Comparison of ENCODE assay signal across 17 mouse cellular contexts in genomic region chr11:89462216-89462615, GRCm38 (mm10).
"Had no signal": no experiment of that assay in that cellular context is flagged by ENCODE, and none has a peak within 500 bp of the region (broad histone marks: within the 10 kb centered on the region; RNA-seq: fewer than 3 reads in every experiment).

No protein-coding gene starts in this region.

- H3K4me1 ChIP-seq: lung, embryonic 15.5 days; midbrain, embryonic 15.5 days; neural tube, embryonic 13.5 days; neural tube, embryonic 15.5 days had no signal

- H3K4me3 ChIP-seq: lung, embryonic 15.5 days; midbrain, embryonic 10.5 days; midbrain, embryonic 13.5 days; midbrain, embryonic 15.5 days; myocyte; neural tube, embryonic 13.5 days; neural tube, embryonic 15.5 days had no signal

- H3K27me3 ChIP-seq: lung, embryonic 15.5 days; midbrain, embryonic 13.5 days; midbrain, embryonic 15.5 days; neural tube, embryonic 13.5 days; neural tube, embryonic 15.5 days had no signal

- DNase-seq: lung, postnatal 14 days; lung, postnatal 4 days; right cerebral cortex, adult 18-20 months; right cerebral cortex, postnatal 25 days; right cerebral cortex, postnatal 4 days; spleen, adult 18-20 months; thymus, adult 18-20 months; thymus, postnatal 14 days; thymus, postnatal 36 days had no signal

- H3K4me2 ChIP-seq: lung, embryonic 15.5 days; midbrain, embryonic 13.5 days; midbrain, embryonic 15.5 days; neural tube, embryonic 13.5 days; neural tube, embryonic 15.5 days had no signal

- H3K36me3 ChIP-seq: lung, embryonic 15.5 days; midbrain, embryonic 10.5 days; midbrain, embryonic 13.5 days; midbrain, embryonic 15.5 days; neural tube, embryonic 13.5 days; neural tube, embryonic 15.5 days had no signal

- H3K27ac ChIP-seq: liver, embryonic 14.5 days; lung, embryonic 15.5 days; midbrain, embryonic 13.5 days; midbrain, embryonic 15.5 days; neural tube, embryonic 13.5 days; neural tube, embryonic 15.5 days had no signal

- H3K9me3 ChIP-seq: lung, embryonic 15.5 days; midbrain, embryonic 10.5 days; midbrain, embryonic 13.5 days; midbrain, embryonic 15.5 days; neural tube, embryonic 13.5 days; neural tube, embryonic 15.5 days had no signal

- H3K9ac ChIP-seq: liver, embryonic 14.5 days; lung, embryonic 15.5 days; midbrain, embryonic 13.5 days; midbrain, embryonic 15.5 days; neural tube, embryonic 13.5 days; neural tube, embryonic 15.5 days had no signal

- ATAC-seq: midbrain, embryonic 13.5 days; midbrain, embryonic 15.5 days had no signal
